Mouse (Mus musculus) intestine, embryonic 15.5 days (tissue): ENCODE data around the gene Gm49336. TPM values are rescaled to one million over a fixed set of nuclear protein-coding genes. Genes with fewer than 3 reads are reported as not detected.
A peak's percentile ranks its signal among the peaks of the same experiment; 100 is the strongest.

Source experiments
- ATAC-seq: fragments of 200-750 bp; cut with Nextera tagmentation; 2 replicates; pipeline ENCODE4 v1.8.0; 2017; ENCODE audit warnings: moderate TSS enrichment, moderate library complexity
- H3K27ac ChIP-seq: fragments of 300-500 bp; sonication (generic); 2 replicates; pipeline ENCODE4 v1.5.1; 2015; ENCODE audit warnings: mild to moderate bottlenecking, inconsistent platforms
- H3K27me3 ChIP-seq: fragments of 300-500 bp; sonication (generic); replicated peaks from 2 replicates; pipeline ENCODE4 v1.6.1; 2015; ENCODE audit warnings: inconsistent platforms
- H3K36me3 ChIP-seq: fragments of 300-500 bp; sonication (generic); 2 replicates; pipeline ENCODE4 v1.6.1; 2015; ENCODE audit warnings: inconsistent platforms
- H3K4me1 ChIP-seq: fragments of 300-500 bp; sonication (generic); replicated peaks from 2 replicates; pipeline ENCODE4 v1.6.1; 2015; ENCODE audit warnings: inconsistent platforms
- H3K4me2 ChIP-seq: fragments of 300-500 bp; sonication (generic); replicated peaks from 2 replicates; pipeline ENCODE4 v1.6.1; 2015; ENCODE audit warnings: mild to moderate bottlenecking, inconsistent platforms
- H3K4me3 ChIP-seq: fragments of 300-500 bp; sonication (generic); replicated peaks from 2 replicates; pipeline ENCODE4 v1.5.1; 2015; ENCODE audit warnings: inconsistent platforms
- H3K9ac ChIP-seq: fragments of 300-500 bp; sonication (generic); 2 replicates; pipeline ENCODE4 v1.6.1; 2015; ENCODE audit warnings: inconsistent platforms
- H3K9me3 ChIP-seq: fragments of 300-500 bp; sonication (generic); 2 replicates; pipeline ENCODE4 v1.6.1; 2016; ENCODE audit warnings: inconsistent platforms
- WGBS: fragments of 180-500 bp; shearing (Covaris S2); methylation state at CpG from one replicate; pipeline ENCODE4 v1.1.7; 2015; 5-methylcytosine and 5-hydroxymethylcytosine counted together
- polyA plus RNA-seq: library from polyadenylated mRNA; unstranded; fragments of >200 nt; fragmentation: Nextera tagmentation; extraction: Ambion mirVana; gene quantifications from 2 replicates; pipeline ENCODE4 v1.2.1, GENCODE M21; 2015

The Gm49336 gene
- polyA plus RNA-seq: 42.2 and 47.8 TPM in 2 replicates

- Histone ChIP-seq H3K27me3 (no peaks in the 10 kb centered on the region), H3K9ac (peak within 1 kb of the TSS; percentile 94), H3K4me3 (peak within 1 kb of the TSS; percentile 99), H3K4me2 (peak within 1 kb of the TSS; percentile 81), H3K27ac (peak within 1 kb of the TSS; percentile 92), H3K36me3 (no peaks in the 10 kb centered on the region), H3K9me3 (no peaks in the 10 kb centered on the region), H3K4me1 (no peaks in the 10 kb centered on the region; the same call in 1 of the 2 replicates)
- peak; percentile 100 for ATAC-seq
- under 1% methylated on average over 62 of the region's 62 CpGs for WGBS
Observed at GRCm38 (mm10) chr14:60251281-60252003, at the start of gene Gm49336, which contains the start of gene Nupl1. Gene Gm49336 (minus strand): TSS chr14:60251507. Gene Nupl1 (minus strand): TSS chr14:60251431.

DNA sequence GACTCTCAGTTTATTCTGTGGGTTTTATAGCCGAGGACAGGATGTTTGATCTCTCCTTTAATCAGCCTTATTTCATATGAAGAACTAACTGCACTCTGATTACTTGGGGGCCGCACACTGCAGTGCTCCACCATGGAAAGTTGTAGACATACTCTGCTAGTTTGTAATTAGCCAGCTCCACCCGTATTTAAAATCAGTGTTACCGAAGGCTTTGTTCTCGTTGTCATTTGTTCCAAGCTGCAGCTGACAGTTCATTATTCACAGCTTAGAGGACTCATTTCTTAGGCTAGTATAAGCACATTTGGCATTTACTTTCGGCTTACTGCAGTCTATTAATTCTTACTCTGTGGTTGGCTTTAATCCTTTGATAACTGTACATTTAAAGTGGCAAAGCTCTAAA, 49.7 kb upstream of the Gm49336 start:
- Histone ChIP-seq H3K36me3 (peaks cover 9% of the 10 kb centered on the region; the same call in 1 of the 2 replicates), H3K9me3 (no peaks in the 10 kb centered on the region), H3K4me3 (no peak overlapping the region), H3K4me1 (no peaks in the 10 kb centered on the region), H3K4me2 (no peak overlapping the region), H3K9ac (no peak overlapping the region), H3K27ac (no peak overlapping the region), H3K27me3 (no peaks in the 10 kb centered on the region)
- no peak for ATAC-seq
- WGBS: 85% methylated on average over 6 of the region's 6 CpGs

GRCm38 (mm10) chr14:60300224-60300991, 49.1 kb upstream of the Gm49336 start:
- WGBS: 76% methylated on average over 14 of the region's 14 CpGs
- no peak for ATAC-seq
- H3K4me2 ChIP-seq: no peak overlapping the region

GRCm38 (mm10) chr14:60295531-60295930, 44.2 kb upstream of the Gm49336 start:
- ATAC-seq: no peak
- 54% methylated on average over 1 of the region's 1 CpGs for WGBS
- Histone ChIP-seq H3K4me1 (no peaks in the 10 kb centered on the region), H3K4me2 (no peak overlapping the region), H3K9me3 (no peaks in the 10 kb centered on the region), H3K27ac (no peak overlapping the region), H3K27me3 (no peaks in the 10 kb centered on the region), H3K4me3 (no peak overlapping the region), H3K36me3 (peaks cover 5% of the 10 kb centered on the region; the same call in 1 of the 2 replicates), H3K9ac (no peak overlapping the region)

More at GRCm38 (mm10) chr14:60300224-60300991, 49.1 kb upstream of the Gm49336 start:
- H3K27me3 ChIP-seq: no peaks in the 10 kb centered on the region
- no peak overlapping the region for H3K4me3 ChIP-seq
- no peaks in the 10 kb centered on the region for H3K4me1 ChIP-seq
- no peaks in the 10 kb centered on the region for H3K9me3 ChIP-seq
- H3K27ac ChIP-seq: no peak overlapping the region
- no peak overlapping the region for H3K9ac ChIP-seq
- H3K36me3 ChIP-seq: peaks cover 9% of the 10 kb centered on the region; the same call in 1 of the 2 replicates

DNA sequence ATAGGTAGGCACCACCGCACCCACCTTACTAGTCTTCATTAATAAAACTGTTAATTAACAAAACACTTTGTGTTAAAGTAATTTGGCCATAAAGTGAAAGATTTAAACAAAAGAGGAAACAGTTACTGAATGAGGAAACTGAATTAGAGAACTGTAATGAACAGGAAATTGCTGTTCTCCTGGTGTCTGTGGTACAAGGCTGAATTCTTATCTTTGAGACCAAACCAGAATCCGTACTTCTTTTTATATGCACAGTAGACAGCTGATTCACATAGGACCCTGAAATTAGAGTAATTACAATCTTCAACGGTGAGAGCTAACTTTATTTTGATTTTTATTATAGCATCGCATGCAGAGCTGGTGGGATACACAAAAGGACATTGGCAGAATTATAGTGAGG, 39.1 kb upstream of the Gm49336 start:
- H3K36me3 ChIP-seq: peaks cover 5% of the 10 kb centered on the region
- H3K27me3 ChIP-seq: no peaks in the 10 kb centered on the region
- no peak overlapping the region for H3K4me3 ChIP-seq
- no peak overlapping the region for H3K9ac ChIP-seq
- no peaks in the 10 kb centered on the region for H3K4me1 ChIP-seq
- H3K9me3 ChIP-seq: no peaks in the 10 kb centered on the region
- H3K4me2 ChIP-seq: no peak overlapping the region
- WGBS: 85% methylated on average over 4 of the region's 4 CpGs
- no peak overlapping the region for H3K27ac ChIP-seq
- ATAC-seq: no peak

GRCm38 (mm10) chr14:60286194-60286863, 35.0 kb upstream of the Gm49336 start:
- ATAC-seq: peak; percentile 49; the same call in 1 of the 2 replicates
- H3K36me3 ChIP-seq: peaks cover 12% of the 10 kb centered on the region
- no peaks in the 10 kb centered on the region for H3K4me1 ChIP-seq
- H3K27me3 ChIP-seq: no peaks in the 10 kb centered on the region
- H3K4me3 ChIP-seq: no peak overlapping the region
- no peak overlapping the region for H3K27ac ChIP-seq
- no peak overlapping the region for H3K9ac ChIP-seq
- WGBS: 73% methylated on average over 7 of the region's 7 CpGs
- H3K4me2 ChIP-seq: no peak overlapping the region
- H3K9me3 ChIP-seq: no peaks in the 10 kb centered on the region

DNA sequence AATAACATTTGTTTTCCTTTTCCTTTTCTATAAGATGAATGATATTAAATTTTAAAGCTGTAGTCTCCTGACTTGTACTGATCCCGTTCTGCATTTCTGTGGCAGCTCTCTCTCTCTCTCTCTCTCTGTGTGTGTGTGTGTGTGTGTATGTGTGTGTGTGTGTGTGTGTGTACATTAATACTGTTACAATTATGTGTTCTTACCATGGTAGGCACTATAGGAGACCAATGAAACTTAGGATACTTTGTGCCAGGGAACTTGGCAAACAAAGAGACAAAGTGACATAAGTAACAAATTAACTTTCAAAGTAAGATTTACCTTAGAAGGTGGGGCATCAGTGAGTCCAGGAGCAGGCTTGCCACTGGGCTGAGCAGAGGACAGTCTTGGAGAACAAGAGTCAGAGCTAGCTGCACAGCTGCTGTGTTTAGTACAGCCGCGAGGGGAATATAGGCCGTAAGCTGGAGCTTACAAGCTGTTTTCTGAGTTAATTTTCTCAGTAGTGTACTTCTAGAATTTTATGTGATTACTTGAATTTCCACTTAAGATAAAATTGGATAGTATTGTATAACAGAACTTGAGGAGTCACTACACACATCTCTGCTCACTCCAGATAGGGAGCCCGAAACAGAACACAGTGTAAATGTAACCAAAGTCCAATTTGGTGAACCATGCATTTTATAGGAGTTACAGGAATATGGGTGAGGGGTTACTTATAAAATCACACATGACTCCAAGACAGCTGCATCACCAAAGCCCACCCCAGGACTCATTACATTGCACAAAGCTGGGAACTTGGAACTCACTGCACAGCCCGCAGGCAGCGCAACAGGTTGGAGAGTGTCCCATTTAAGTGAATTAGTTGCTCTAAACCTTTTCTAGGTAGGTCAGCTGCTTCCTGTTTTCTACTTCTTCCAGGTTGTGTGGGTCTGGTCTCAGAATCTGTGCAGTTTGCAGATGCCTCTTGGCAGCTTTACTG, 24.3 kb upstream of the Gm49336 start:
- Histone ChIP-seq H3K27ac (no peak overlapping the region), H3K4me2 (no peak overlapping the region), H3K27me3 (no peaks in the 10 kb centered on the region), H3K36me3 (no peaks in the 10 kb centered on the region), H3K9ac (no peak overlapping the region), H3K4me3 (no peak overlapping the region), H3K9me3 (no peaks in the 10 kb centered on the region), H3K4me1 (no peaks in the 10 kb centered on the region)
- peak; percentile 84 for ATAC-seq
- 81% methylated on average over 7 of the region's 7 CpGs for WGBS

DNA sequence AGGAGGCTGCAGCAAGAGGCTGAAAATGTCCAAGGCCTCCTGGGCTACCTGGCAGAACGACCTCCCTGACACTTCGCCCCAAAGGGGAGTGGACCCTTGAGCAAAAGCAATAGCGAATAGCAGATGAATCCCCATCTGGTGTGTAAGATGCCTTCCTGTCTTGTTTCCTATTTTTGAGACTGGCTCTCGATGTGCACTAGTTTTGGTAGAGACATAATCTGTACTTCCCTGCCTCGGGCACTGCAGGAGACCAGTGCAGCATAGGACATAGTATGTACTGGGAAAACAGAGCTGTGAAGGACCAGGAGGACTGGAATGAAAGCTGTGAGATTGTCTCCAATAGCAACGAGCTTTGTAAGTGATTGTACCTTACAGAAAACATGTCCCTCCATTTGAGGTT, 22.0 kb upstream of the Gm49336 start:
- Histone ChIP-seq H3K27ac (no peak overlapping the region), H3K36me3 (no peaks in the 10 kb centered on the region), H3K4me3 (no peak overlapping the region), H3K27me3 (no peaks in the 10 kb centered on the region), H3K4me1 (no peaks in the 10 kb centered on the region), H3K9me3 (no peaks in the 10 kb centered on the region), H3K4me2 (no peak overlapping the region), H3K9ac (no peak overlapping the region)
- no peak for ATAC-seq
- WGBS: 78% methylated on average over 6 of the region's 6 CpGs

GRCm38 (mm10) chr14:60269333-60269732, 18.0 kb upstream of the Gm49336 start:
- ATAC-seq: no peak
- no peak overlapping the region for H3K4me2 ChIP-seq
- no peaks in the 10 kb centered on the region for H3K4me1 ChIP-seq
- WGBS: 78% methylated on average over 6 of the region's 6 CpGs
- H3K27me3 ChIP-seq: no peaks in the 10 kb centered on the region
- H3K27ac ChIP-seq: no peak overlapping the region
- no peaks in the 10 kb centered on the region for H3K36me3 ChIP-seq
- H3K4me3 ChIP-seq: no peak overlapping the region
- no peaks in the 10 kb centered on the region for H3K9me3 ChIP-seq
- H3K9ac ChIP-seq: no peak overlapping the region

- under 1% methylated on average over 51 of the region's 51 CpGs for WGBS
- no peaks in the 10 kb centered on the region for H3K36me3 ChIP-seq
Observed at GRCm38 (mm10) chr14:60264990-60265876, 13.9 kb upstream of the Gm49336 start, which contains the start of gene Mtmr6. Gene Mtmr6 (plus strand): TSS chr14:60265228.

More at GRCm38 (mm10) chr14:60264990-60265876, 13.9 kb upstream of the Gm49336 start, which contains the start of gene Mtmr6:
- no peaks in the 10 kb centered on the region for H3K4me1 ChIP-seq
- H3K4me3 ChIP-seq: peak within 1 kb of the TSS; percentile 89
- peak within 1 kb of the TSS; percentile 69 for H3K4me2 ChIP-seq
- ATAC-seq: peak; percentile 99
- H3K9me3 ChIP-seq: no peaks in the 10 kb centered on the region
- H3K27ac ChIP-seq: peak within 1 kb of the TSS; percentile 61
- peak within 1 kb of the TSS; percentile 84 for H3K9ac ChIP-seq
- H3K27me3 ChIP-seq: no peaks in the 10 kb centered on the region
